Mouse (Mus musculus) spleen, postnatal 36 days (tissue): ENCODE measurements around the gene Clec10a.

Experiments
- DNase-seq, 2 experiments: peaks; one replicate each; pipeline ENCODE4 v3.0.0; 2022; ENCODE audit warnings: low spot score in 2 of 2, mixed read lengths in 1 of 2

The Clec10a gene

GRCm38 (mm10) chr11:70180496-70180895, 24.5 kb downstream of the Clec10a start:
- no peak for DNase-seq

GRCm38 (mm10) chr11:70185120-70185519, 29.1 kb downstream of the Clec10a start:
- no peak for DNase-seq

GRCm38 (mm10) chr11:70189319-70190134, 33.5 kb downstream of the Clec10a start:
- DNase-seq, result no peak

GRCm38 (mm10) chr11:70191188-70191587, 35.2 kb downstream of the Clec10a start:
- no peak for DNase-seq

- DNase-seq, result no peak
These were observed 36.2 kb downstream of the Clec10a start for GRCm38 (mm10) chr11:70192157-70192556.

GRCm38 (mm10) chr11:70193354-70194285, 37.6 kb downstream of the Clec10a start:
- no peak for DNase-seq

GRCm38 (mm10) chr11:70198332-70198731, 42.3 kb downstream of the Clec10a start:
- DNase-seq, result no peak

GRCm38 (mm10) chr11:70199107-70199506, 43.1 kb downstream of the Clec10a start:
- no peak for DNase-seq

- no peak for DNase-seq
These were observed 44.1 kb downstream of the Clec10a start for GRCm38 (mm10) chr11:70200036-70200608.

GRCm38 (mm10) chr11:70201691-70202090, 45.7 kb downstream of the Clec10a start:
- DNase-seq, result peak; percentile 60 to 68

GRCm38 (mm10) chr11:70206801-70207200, 50.8 kb downstream of the Clec10a start:
- DNase-seq, result no peak

GRCm38 (mm10) chr11:70207283-70207682, 51.3 kb downstream of the Clec10a start:
- DNase-seq, result no peak

GRCm38 (mm10) chr11:70208778-70209388, 52.9 kb downstream of the Clec10a start:
- DNase-seq, result no peak

GRCm38 (mm10) chr11:70210681-70211080, 54.7 kb downstream of the Clec10a start:
- no peak for DNase-seq

GRCm38 (mm10) chr11:70211972-70212371, 56.0 kb downstream of the Clec10a start:
- no peak for DNase-seq

- DNase-seq, result no peak
These were observed 56.4 kb downstream of the Clec10a start, which contains the start of gene Slc16a11 for GRCm38 (mm10) chr11:70212423-70212822. Slc16a11 (plus strand) TSS chr11:70212752.

GRCm38 (mm10) chr11:70212896-70213295, 56.9 kb downstream of the Clec10a start:
- peak; percentile 44 to 58 for DNase-seq

GRCm38 (mm10) chr11:70213736-70214135, 57.7 kb downstream of the Clec10a start:
- no peak for DNase-seq

GRCm38 (mm10) chr11:70214191-70214855, 58.3 kb downstream of the Clec10a start:
- DNase-seq, result no peak

- DNase-seq, result no peak
These were observed 58.8 kb downstream of the Clec10a start for GRCm38 (mm10) chr11:70214856-70215209.

- no peak for DNase-seq
These were observed 59.3 kb downstream of the Clec10a start for GRCm38 (mm10) chr11:70215301-70215700.
